Mouse (Mus musculus) limb, embryonic 11.5 days (tissue): ENCODE measurements at regions not wholly inside any gene's neighbourhood (a gene's known extent, or its start where the extent isn't known, plus 50 kb on each side); places are given as distances from the start of the nearest gene placed in this dataset.

Experiments used
- ATAC-seq: fragments of 200-750 bp; cut with Nextera tagmentation; 2 replicates; pipeline ENCODE4 v1.8.0; 2017; ENCODE audit warnings: low read depth; ENCODE audit not compliant: insufficient number of reproducible peaks, low FRiP score, low TSS enrichment
- DNase-seq: peaks from one replicate; pipeline ENCODE4 v3.0.0-alpha.2; 2015; ENCODE audit warnings: low spot score
- H3K27ac ChIP-seq: fragments of 300-500 bp; sonication (generic); replicated peaks from 2 replicates; pipeline ENCODE4 v1.5.1; 2014; ENCODE audit warnings: low read depth, mild to moderate bottlenecking, low read length
- H3K27me3 ChIP-seq: fragments of 300-500 bp; sonication (generic); 2 replicates; pipeline ENCODE4 v1.6.1; 2014; ENCODE audit warnings: mild to moderate bottlenecking, low read length, mixed read lengths; ENCODE audit not compliant: control insufficient read depth, insufficient read depth
- H3K36me3 ChIP-seq: fragments of 300-500 bp; sonication (generic); 2 replicates; pipeline ENCODE4 v1.6.1; 2014; ENCODE audit warnings: mild to moderate bottlenecking, low read length, moderate library complexity, mixed read lengths; ENCODE audit not compliant: control insufficient read depth, insufficient read depth
- H3K4me1 ChIP-seq: fragments of 300-500 bp; sonication (generic); 2 replicates; pipeline ENCODE4 v1.6.1; 2014; ENCODE audit warnings: low read length, mixed read lengths; ENCODE audit not compliant: control insufficient read depth, insufficient read depth
- H3K4me2 ChIP-seq: fragments of 300-500 bp; sonication (generic); 2 replicates; pipeline ENCODE4 v1.6.1; 2014; ENCODE audit warnings: low read depth, mild to moderate bottlenecking, moderate library complexity; ENCODE audit not compliant: severe bottlenecking
- H3K4me3 ChIP-seq: fragments of 300-500 bp; sonication (generic); 2 replicates; pipeline ENCODE4 v1.5.1; 2014; ENCODE audit warnings: low read depth, low read length
- H3K9ac ChIP-seq: fragments of 300-500 bp; sonication (generic); 2 replicates; pipeline ENCODE4 v1.6.1; 2014; ENCODE audit warnings: mild to moderate bottlenecking, low read length
- H3K9me3 ChIP-seq: fragments of 300-500 bp; sonication (generic); 2 replicates; pipeline ENCODE4 v1.6.1; 2016; ENCODE audit warnings: low read length; ENCODE audit not compliant: control insufficient read depth
- WGBS: fragments of 180-500 bp; shearing (Covaris S2); extraction: QIAGEN DNeasy Blood & Tissue Kit; methylation state at CpG from one replicate; pipeline ENCODE4 v1.1.7; 2014; 5-methylcytosine and 5-hydroxymethylcytosine counted together

GRCm38 (mm10) chr15:6237726-6238125, 61.9 kb upstream of the Dab2 start:
- Histone ChIP-seq H3K27me3 (no peaks in the 10 kb centered on the region), H3K9me3 (no peaks in the 10 kb centered on the region), H3K4me1 (no peaks in the 10 kb centered on the region), H3K9ac (no peak overlapping the region), H3K4me2 (no peak overlapping the region), H3K36me3 (no peaks in the 10 kb centered on the region), H3K4me3 (no peak overlapping the region), H3K27ac (no peak overlapping the region)
- 75% methylated on average over 8 of the region's 8 CpGs for WGBS
- DNase-seq (no peak), ATAC-seq (no peak)

DNA sequence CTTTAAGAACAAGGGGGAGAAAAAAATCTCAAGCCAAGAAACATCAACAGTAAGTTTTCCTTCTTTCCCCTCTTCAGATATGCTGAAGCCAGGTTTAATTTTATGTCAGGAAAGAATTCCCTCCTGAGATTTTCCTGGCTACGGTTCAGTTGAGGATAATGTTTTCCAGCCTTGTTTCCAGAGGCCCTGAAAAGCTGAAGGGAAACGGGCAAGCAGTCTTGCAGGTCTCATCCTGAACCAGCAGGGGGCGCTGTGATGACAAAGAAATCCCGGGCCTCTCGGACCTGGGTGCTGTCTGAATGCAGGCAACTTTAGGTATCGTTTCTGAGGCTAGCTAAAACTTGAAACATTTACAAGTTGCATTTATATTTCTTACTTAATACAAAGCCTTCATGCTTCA, 61.5 kb upstream of the Dab2 start:
- H3K9ac ChIP-seq = no peak overlapping the region
- no peaks in the 10 kb centered on the region for H3K36me3 ChIP-seq
- DNase-seq (peak; percentile 93), ATAC-seq (peak; percentile 72; the same call in 1 of the 2 replicates)
- no peak overlapping the region for H3K4me3 ChIP-seq
- H3K4me1 ChIP-seq = no peaks in the 10 kb centered on the region
- H3K9me3 ChIP-seq = no peaks in the 10 kb centered on the region
- no peaks in the 10 kb centered on the region for H3K27me3 ChIP-seq
- 5% methylated on average over 6 of the region's 6 CpGs for WGBS
- no peak overlapping the region for H3K4me2 ChIP-seq
- H3K27ac ChIP-seq = no peak overlapping the region

DNA sequence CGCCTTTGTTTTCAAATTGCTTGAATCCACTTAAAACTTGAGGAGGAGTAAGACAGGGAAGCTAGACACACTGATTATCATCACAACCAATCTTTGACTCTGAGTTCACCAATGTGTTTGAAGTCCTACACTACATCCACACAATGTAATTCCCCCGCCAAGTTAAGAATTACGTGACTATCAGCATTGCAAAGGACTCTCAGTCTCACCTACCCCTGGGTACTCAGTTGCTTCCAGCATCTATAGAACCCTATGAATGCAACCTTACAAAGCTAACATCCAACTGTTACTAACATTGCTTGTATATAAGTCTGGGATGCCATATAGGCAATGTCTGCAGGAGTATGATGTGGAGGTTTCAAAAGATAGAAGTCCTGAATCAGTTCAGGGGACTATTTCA, 60.8 kb upstream of the Dab2 start:
- no peaks in the 10 kb centered on the region for H3K36me3 ChIP-seq
- no peak overlapping the region for H3K4me2 ChIP-seq
- no peaks in the 10 kb centered on the region for H3K4me1 ChIP-seq
- DNase-seq (no peak), ATAC-seq (no peak)
- H3K4me3 ChIP-seq = no peak overlapping the region
- H3K27ac ChIP-seq = no peak overlapping the region
- no peaks in the 10 kb centered on the region for H3K27me3 ChIP-seq
- no peaks in the 10 kb centered on the region for H3K9me3 ChIP-seq
- H3K9ac ChIP-seq = no peak overlapping the region
- 84% methylated on average over 3 of the region's 3 CpGs for WGBS

DNA sequence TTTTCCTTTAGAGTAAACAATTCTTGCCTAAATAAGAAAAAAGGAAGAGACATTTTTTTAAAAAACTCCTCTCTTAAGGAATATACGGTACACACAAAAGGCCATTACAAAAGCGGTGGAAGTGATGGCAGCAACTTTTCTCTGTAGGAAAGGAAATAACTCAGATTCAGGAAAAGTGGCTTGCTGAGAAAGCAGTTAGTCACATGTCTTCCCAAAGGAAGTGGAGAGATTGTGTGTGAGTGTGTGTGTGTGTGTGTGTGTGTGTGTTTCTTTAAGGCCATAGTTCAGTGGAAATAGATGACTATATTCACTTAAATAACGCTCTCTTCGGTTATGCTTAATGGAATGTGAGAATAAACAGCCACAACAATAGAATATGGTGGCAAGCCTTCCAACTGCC, 57.5 kb upstream of the Dab2 start:
- 88% methylated on average over 4 of the region's 4 CpGs for WGBS

GRCm38 (mm10) chr15:6244401-6244800, 55.2 kb upstream of the Dab2 start:
- no peaks in the 10 kb centered on the region for H3K27me3 ChIP-seq
- H3K4me1 ChIP-seq = no peaks in the 10 kb centered on the region
- no peak overlapping the region for H3K4me2 ChIP-seq
- H3K9me3 ChIP-seq = no peaks in the 10 kb centered on the region
- no peak overlapping the region for H3K27ac ChIP-seq
- ATAC-seq = no peak
- no peak overlapping the region for H3K9ac ChIP-seq
- no peak for DNase-seq
- no peaks in the 10 kb centered on the region for H3K36me3 ChIP-seq
- 70% methylated on average over 7 of the region's 7 CpGs for WGBS
- H3K4me3 ChIP-seq = no peak overlapping the region

More for the DNA sequence above, 57.5 kb upstream of the Dab2 start:
- H3K4me2 ChIP-seq = no peak overlapping the region
- H3K4me3 ChIP-seq = no peak overlapping the region
- H3K36me3 ChIP-seq = no peaks in the 10 kb centered on the region
- DNase-seq (no peak), ATAC-seq (no peak)
- H3K27me3 ChIP-seq = no peaks in the 10 kb centered on the region
- H3K4me1 ChIP-seq = no peaks in the 10 kb centered on the region
- no peaks in the 10 kb centered on the region for H3K9me3 ChIP-seq
- H3K27ac ChIP-seq = no peak overlapping the region
- H3K9ac ChIP-seq = no peak overlapping the region

DNA sequence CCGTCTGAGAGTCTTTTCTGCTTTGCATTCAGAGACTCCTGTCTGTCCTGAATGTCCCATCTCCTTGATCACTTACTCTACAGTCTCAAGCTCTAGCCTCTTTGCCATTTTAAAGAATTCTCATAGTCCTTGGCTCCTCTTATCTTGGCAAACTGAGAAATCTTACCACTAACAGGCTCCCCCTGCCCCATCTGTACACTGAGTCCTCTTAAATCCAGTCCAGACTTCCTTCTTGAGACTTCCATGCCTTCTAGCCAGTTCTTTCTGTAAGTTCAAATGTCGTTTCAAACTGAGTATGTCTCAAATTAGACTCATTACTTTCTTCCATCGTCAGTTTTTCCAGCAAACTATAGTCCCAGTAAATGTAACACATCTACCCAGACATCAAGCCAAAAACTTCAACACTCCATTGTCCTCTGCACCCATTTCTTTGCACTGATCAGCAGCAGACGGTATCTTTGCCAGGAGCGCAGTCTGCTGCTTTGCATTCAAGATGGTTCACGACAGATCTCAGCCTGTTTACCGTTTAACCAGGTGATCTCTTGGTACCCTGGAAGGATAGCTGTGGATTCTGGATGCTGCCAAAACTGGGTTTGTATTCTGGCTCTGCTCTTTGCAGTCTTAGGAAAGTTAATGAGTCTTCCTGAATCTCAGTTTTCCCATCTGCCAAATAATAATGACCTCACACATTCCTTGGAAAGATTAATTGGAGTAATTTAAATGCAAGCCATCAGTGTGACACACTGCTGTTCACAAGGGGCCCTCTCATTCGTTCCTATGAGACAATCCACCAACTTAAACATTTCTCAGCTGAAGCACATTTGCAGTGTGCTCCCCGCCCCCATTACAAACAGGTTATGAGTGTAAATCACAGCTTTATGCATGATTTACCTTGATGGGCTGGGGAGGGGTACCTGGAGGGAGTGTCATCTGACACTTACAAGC, 53.4 kb upstream of the Dab2 start:
- no peak overlapping the region for H3K9ac ChIP-seq
- H3K4me2 ChIP-seq = no peak overlapping the region
- no peaks in the 10 kb centered on the region for H3K9me3 ChIP-seq
- no peaks in the 10 kb centered on the region for H3K36me3 ChIP-seq
- ATAC-seq (no peak), DNase-seq (no peak)
- no peak overlapping the region for H3K4me3 ChIP-seq
- 70% methylated on average over 9 of the region's 9 CpGs for WGBS
- H3K27me3 ChIP-seq = no peaks in the 10 kb centered on the region
- no peak overlapping the region for H3K27ac ChIP-seq
- no peaks in the 10 kb centered on the region for H3K4me1 ChIP-seq

GRCm38 (mm10) chr15:6248470-6248869, 51.1 kb upstream of the Dab2 start:
- no peak overlapping the region for H3K27ac ChIP-seq

More at GRCm38 (mm10) chr15:6248470-6248869, 51.1 kb upstream of the Dab2 start:
- Histone ChIP-seq H3K9ac (no peak overlapping the region), H3K9me3 (no peaks in the 10 kb centered on the region), H3K4me1 (no peaks in the 10 kb centered on the region), H3K27me3 (no peaks in the 10 kb centered on the region), H3K4me3 (no peak overlapping the region), H3K4me2 (no peak overlapping the region), H3K36me3 (no peaks in the 10 kb centered on the region)
- no peak for DNase-seq
- WGBS = 84% methylated on average over 4 of the region's 4 CpGs
- no peak for ATAC-seq
